Comparison of ENCODE assay signal across 22 mouse cellular contexts in genomic region chrX:136692294-136692675, GRCm38 (mm10). TPM values are rescaled to one million over a fixed set of nuclear protein-coding genes. Genes with fewer than 3 reads are reported as not detected.
DNase-seq lines count a peak whose midpoint lies in the region; ATAC-seq lines count a peak whose summit lies in the region.
"Had no signal": no experiment of that assay in that cellular context is flagged by ENCODE, and none has a peak within 500 bp of the region (broad histone marks: within the 10 kb centered on the region; RNA-seq: fewer than 3 reads in every experiment).

No protein-coding gene starts in this region.

- H3K36me3 ChIP-seq in forebrain, embryonic 10.5 days (replicated peaks): no peaks in the 10 kb centered on the region
- H3K36me3 ChIP-seq in forebrain, embryonic 15.5 days: no peaks in the 10 kb centered on the region
- no peaks in the 10 kb centered on the region for H3K36me3 ChIP-seq in neural tube, embryonic 14.5 days (ENCODE audit: control insufficient read depth, insufficient read depth, low read length)
- H3K36me3 ChIP-seq in neural tube, embryonic 15.5 days: no peaks in the 10 kb centered on the region
- no peaks in the 10 kb centered on the region for H3K36me3 ChIP-seq in midbrain, embryonic 13.5 days
- H3K36me3 ChIP-seq: embryonic facial prominence, embryonic 13.5 days; heart, embryonic 15.5 days; limb, embryonic 10.5 days; stomach, embryonic 15.5 days had no signal

- H3K9ac ChIP-seq in forebrain, embryonic 15.5 days (replicated peaks): no peak overlapping the region
- H3K9ac ChIP-seq in neural tube, embryonic 14.5 days (replicated peaks; ENCODE audit: low read depth, low read length): no peak overlapping the region
- no peak overlapping the region for H3K9ac ChIP-seq in neural tube, embryonic 15.5 days (replicated peaks)
- H3K9ac ChIP-seq in midbrain, embryonic 13.5 days (replicated peaks): no peak overlapping the region
- H3K9ac ChIP-seq: embryonic facial prominence, embryonic 13.5 days; heart, embryonic 15.5 days; liver, postnatal 0 days; stomach, embryonic 15.5 days had no signal

- DNase-seq in forebrain, embryonic 10.5 days (ENCODE audit: extremely low spot score, low spot score): no peak
- no peak for DNase-seq in urinary bladder, adult 2 months (ENCODE audit: low spot score)
- DNase-seq in left cerebral cortex, adult 9 months (ENCODE audit: low spot score in 2 of 2): no peak
- no peak for DNase-seq in thymus, postnatal 4 days
- DNase-seq: adrenal gland, adult 2 months; cerebellum, adult 9-11 months; gastrocnemius, postnatal 14 days; heart, adult 2 months; liver, postnatal 0 days; lung, postnatal 14 days; right cerebral cortex, postnatal 25 days; thymus, adult 18-20 months had no signal

- no peaks in the 10 kb centered on the region for H3K9me3 ChIP-seq in forebrain, embryonic 10.5 days
- H3K9me3 ChIP-seq in forebrain, embryonic 15.5 days: no peaks in the 10 kb centered on the region
- no peaks in the 10 kb centered on the region for H3K9me3 ChIP-seq in neural tube, embryonic 14.5 days (ENCODE audit: control insufficient read depth, low read length)
- H3K9me3 ChIP-seq in neural tube, embryonic 15.5 days (replicated peaks): no peaks in the 10 kb centered on the region
- no peaks in the 10 kb centered on the region for H3K9me3 ChIP-seq in midbrain, embryonic 13.5 days
- H3K9me3 ChIP-seq: embryonic facial prominence, embryonic 13.5 days; heart, embryonic 15.5 days; limb, embryonic 10.5 days; stomach, embryonic 15.5 days had no signal

- no peak overlapping the region for H3K4me2 ChIP-seq in forebrain, embryonic 15.5 days (replicated peaks)
- H3K4me2 ChIP-seq in neural tube, embryonic 14.5 days (ENCODE audit: low read depth, low read length): no peak overlapping the region
- H3K4me2 ChIP-seq in neural tube, embryonic 15.5 days: no peak overlapping the region
- H3K4me2 ChIP-seq in midbrain, embryonic 13.5 days (replicated peaks): no peak overlapping the region
- H3K4me2 ChIP-seq: embryonic facial prominence, embryonic 13.5 days; heart, embryonic 15.5 days; stomach, embryonic 15.5 days had no signal

- peaks cover 15% of the 10 kb centered on the region for H3K4me1 ChIP-seq in forebrain, embryonic 10.5 days
- no peaks in the 10 kb centered on the region for H3K4me1 ChIP-seq in forebrain, embryonic 15.5 days
- H3K4me1 ChIP-seq in neural tube, embryonic 14.5 days (ENCODE audit: control insufficient read depth, insufficient read depth, low read length): no peaks in the 10 kb centered on the region
- no peaks in the 10 kb centered on the region for H3K4me1 ChIP-seq in neural tube, embryonic 15.5 days
- peaks cover 6% of the 10 kb centered on the region; the same call in 1 of the 2 replicates for H3K4me1 ChIP-seq in midbrain, embryonic 13.5 days (replicated peaks)
- H3K4me1 ChIP-seq: embryonic facial prominence, embryonic 13.5 days; heart, embryonic 15.5 days; limb, embryonic 10.5 days; stomach, embryonic 15.5 days had no signal

- H3K4me3 ChIP-seq in forebrain, embryonic 10.5 days: no peak overlapping the region
- no peak overlapping the region for H3K4me3 ChIP-seq in forebrain, embryonic 15.5 days
- no peak overlapping the region for H3K4me3 ChIP-seq in neural tube, embryonic 14.5 days (ENCODE audit: low read depth, low read length)
- no peak overlapping the region for H3K4me3 ChIP-seq in neural tube, embryonic 15.5 days (replicated peaks)
- no peak overlapping the region for H3K4me3 ChIP-seq in midbrain, embryonic 13.5 days (replicated peaks)
- H3K4me3 ChIP-seq: embryonic facial prominence, embryonic 13.5 days; heart, adult 2 months; heart, embryonic 15.5 days; limb, embryonic 10.5 days; stomach, embryonic 15.5 days had no signal

- H3K27ac ChIP-seq in forebrain, embryonic 10.5 days: peak overlapping the region; percentile 15; the same call in 1 of the 2 replicates
- H3K27ac ChIP-seq in forebrain, embryonic 15.5 days (replicated peaks): no peak overlapping the region; the same call in 1 of the 2 replicates
- H3K27ac ChIP-seq in neural tube, embryonic 14.5 days (ENCODE audit: low read depth, low read length): no peak overlapping the region
- no peak overlapping the region for H3K27ac ChIP-seq in neural tube, embryonic 15.5 days (replicated peaks)
- H3K27ac ChIP-seq in midbrain, embryonic 13.5 days: peak overlapping the region; percentile 67
- H3K27ac ChIP-seq: embryonic facial prominence, embryonic 13.5 days; heart, adult 2 months; heart, embryonic 15.5 days; kidney, postnatal 0 days; limb, embryonic 10.5 days; stomach, embryonic 15.5 days had no signal

- no peaks in the 10 kb centered on the region for H3K27me3 ChIP-seq in forebrain, embryonic 10.5 days (ENCODE audit: poor library complexity, severe bottlenecking)
- no peaks in the 10 kb centered on the region for H3K27me3 ChIP-seq in forebrain, embryonic 15.5 days
- no peaks in the 10 kb centered on the region for H3K27me3 ChIP-seq in neural tube, embryonic 14.5 days (ENCODE audit: control insufficient read depth, insufficient read depth, low read length)
- H3K27me3 ChIP-seq in neural tube, embryonic 15.5 days (replicated peaks): no peaks in the 10 kb centered on the region
- no peaks in the 10 kb centered on the region for H3K27me3 ChIP-seq in midbrain, embryonic 13.5 days
- H3K27me3 ChIP-seq: embryonic facial prominence, embryonic 13.5 days; heart, embryonic 15.5 days; stomach, embryonic 15.5 days had no signal

- ATAC-seq in forebrain, embryonic 15.5 days (replicated peaks): no peak
- peak; percentile 9; the same call in 1 of the 2 replicates for ATAC-seq in neural tube, embryonic 14.5 days (ENCODE audit: low read depth)
- no peak for ATAC-seq in neural tube, embryonic 15.5 days (ENCODE audit: low FRiP score)
- ATAC-seq in midbrain, embryonic 13.5 days: peak; percentile 63
- ATAC-seq: intestine, postnatal 0 days; liver, postnatal 0 days had no signal

- WGBS in forebrain, embryonic 10.5 days: 74% methylated on average over 4 of the region's 4 CpGs
- WGBS in forebrain, embryonic 15.5 days: 61% methylated on average over 4 of the region's 4 CpGs
- WGBS in neural tube, embryonic 14.5 days: 68% methylated on average over 4 of the region's 4 CpGs
- WGBS in neural tube, embryonic 15.5 days: 62% methylated on average over 4 of the region's 4 CpGs
- WGBS in midbrain, embryonic 13.5 days: 59% methylated on average over 4 of the region's 4 CpGs

RNA-seq across cellular contexts. Expression of gene Tceal1, which starts 15.5 kb away (rescaled TPM):
- 7.0 and 7.7 TPM in 2 replicates for polyA plus RNA-seq in forebrain, embryonic 10.5 days (2016; fragmentation: Nextera tagmentation; extraction: Ambion mirVana)
- 19.3 and 20.2 TPM in 2 replicates for polyA plus RNA-seq in forebrain, embryonic 15.5 days (2015; fragmentation: Nextera tagmentation; extraction: Ambion mirVana)
- polyA plus RNA-seq in neural tube, embryonic 14.5 days (2014; fragmentation: Nextera tagmentation; extraction: Ambion mirVana): 22.6 and 27.9 TPM in 2 replicates
- polyA plus RNA-seq in neural tube, embryonic 15.5 days (2015; fragmentation: Nextera tagmentation; extraction: Ambion mirVana): 21.4 and 25.9 TPM in 2 replicates
- polyA plus RNA-seq in midbrain, embryonic 13.5 days (2015; fragmentation: Nextera tagmentation; extraction: Ambion mirVana): 18.6 and 20.0 TPM in 2 replicates
- polyA plus RNA-seq in urinary bladder, adult 2 months (2012; rRNA removed): 6.3 and 7.3 TPM in 2 replicates

RNA-seq across cellular contexts. Expression of gene Morf4l2, which starts 51.2 kb away (rescaled TPM):
- polyA plus RNA-seq in forebrain, embryonic 10.5 days (2016; fragmentation: Nextera tagmentation; extraction: Ambion mirVana): 557 and 569 TPM in 2 replicates
- 552 and 561 TPM in 2 replicates for polyA plus RNA-seq in forebrain, embryonic 15.5 days (2015; fragmentation: Nextera tagmentation; extraction: Ambion mirVana)
- 525 and 546 TPM in 2 replicates for polyA plus RNA-seq in neural tube, embryonic 14.5 days (2014; fragmentation: Nextera tagmentation; extraction: Ambion mirVana)
- polyA plus RNA-seq in neural tube, embryonic 15.5 days (2015; fragmentation: Nextera tagmentation; extraction: Ambion mirVana): 509 and 511 TPM in 2 replicates
- 563 and 601 TPM in 2 replicates for polyA plus RNA-seq in midbrain, embryonic 13.5 days (2015; fragmentation: Nextera tagmentation; extraction: Ambion mirVana)
- polyA plus RNA-seq in urinary bladder, adult 2 months (2012; rRNA removed): 171 and 201 TPM in 2 replicates

Comparison
In these comparisons a context has a peak if more than half of its experiments do, and no peak if none do; other contexts are left out.
1. H3K27ac ChIP-seq: peak in forebrain, embryonic 10.5 days (single experiment) and midbrain, embryonic 13.5 days (single experiment); none in forebrain, embryonic 15.5 days (single experiment), neural tube, embryonic 14.5 days (single experiment) and neural tube, embryonic 15.5 days (single experiment).
2. ATAC-seq: peak in neural tube, embryonic 14.5 days (single experiment) and midbrain, embryonic 13.5 days (single experiment); none in forebrain, embryonic 15.5 days (single experiment) and neural tube, embryonic 15.5 days (single experiment).